Mouse (Mus musculus) stomach, embryonic 15.5 days (tissue): ENCODE measurements around the gene Ccdc188. TPM values are rescaled to one million over a fixed set of nuclear protein-coding genes. Genes with fewer than 3 reads are reported as not detected.
A peak's percentile ranks its signal among the peaks of the same experiment; 100 is the strongest.

Experiments used
- ATAC-seq: fragments of 200-750 bp; cut with Nextera tagmentation; 2 replicates; pipeline ENCODE4 v1.8.0; 2017; ENCODE audit warnings: low read depth, moderate number of reproducible peaks, moderate TSS enrichment; ENCODE audit not compliant: insufficient read depth, low FRiP score
- H3K27ac ChIP-seq: fragments of 300-500 bp; sonication (generic); 2 replicates; pipeline ENCODE4 v1.5.1; 2015; ENCODE audit warnings: mild to moderate bottlenecking, inconsistent platforms
- H3K27me3 ChIP-seq: fragments of 300-500 bp; sonication (generic); replicated peaks from 2 replicates; pipeline ENCODE4 v1.6.1; 2015; ENCODE audit warnings: inconsistent platforms
- H3K36me3 ChIP-seq: fragments of 300-500 bp; sonication (generic); 2 replicates; pipeline ENCODE4 v1.6.1; 2015; ENCODE audit warnings: inconsistent platforms
- H3K4me1 ChIP-seq: fragments of 300-500 bp; sonication (generic); 2 replicates; pipeline ENCODE4 v1.6.1; 2015; ENCODE audit warnings: inconsistent platforms
- H3K4me2 ChIP-seq: fragments of 300-500 bp; sonication (generic); 2 replicates; pipeline ENCODE4 v1.6.1; 2015; ENCODE audit warnings: mild to moderate bottlenecking, inconsistent platforms
- H3K4me3 ChIP-seq: fragments of 300-500 bp; sonication (generic); replicated peaks from 2 replicates; pipeline ENCODE4 v1.5.1; 2015; ENCODE audit warnings: inconsistent platforms
- H3K9ac ChIP-seq: fragments of 300-500 bp; sonication (generic); 2 replicates; pipeline ENCODE4 v1.6.1; 2015; ENCODE audit warnings: inconsistent platforms
- H3K9me3 ChIP-seq: fragments of 300-500 bp; sonication (generic); 2 replicates; pipeline ENCODE4 v1.6.1; 2016; ENCODE audit warnings: inconsistent platforms
- WGBS: fragments of 180-500 bp; shearing (Covaris S2); methylation state at CpG from one replicate; pipeline ENCODE4 v1.1.7; 2015; 5-methylcytosine and 5-hydroxymethylcytosine counted together
- polyA plus RNA-seq: library from polyadenylated mRNA; unstranded; fragments of >200 nt; fragmentation: Nextera tagmentation; extraction: Ambion mirVana; gene quantifications from 2 replicates; pipeline ENCODE4 v1.2.1, GENCODE M21; 2015

Gene Ccdc188
- polyA plus RNA-seq, 1 experiment from 2014 or later: not detected

DNA sequence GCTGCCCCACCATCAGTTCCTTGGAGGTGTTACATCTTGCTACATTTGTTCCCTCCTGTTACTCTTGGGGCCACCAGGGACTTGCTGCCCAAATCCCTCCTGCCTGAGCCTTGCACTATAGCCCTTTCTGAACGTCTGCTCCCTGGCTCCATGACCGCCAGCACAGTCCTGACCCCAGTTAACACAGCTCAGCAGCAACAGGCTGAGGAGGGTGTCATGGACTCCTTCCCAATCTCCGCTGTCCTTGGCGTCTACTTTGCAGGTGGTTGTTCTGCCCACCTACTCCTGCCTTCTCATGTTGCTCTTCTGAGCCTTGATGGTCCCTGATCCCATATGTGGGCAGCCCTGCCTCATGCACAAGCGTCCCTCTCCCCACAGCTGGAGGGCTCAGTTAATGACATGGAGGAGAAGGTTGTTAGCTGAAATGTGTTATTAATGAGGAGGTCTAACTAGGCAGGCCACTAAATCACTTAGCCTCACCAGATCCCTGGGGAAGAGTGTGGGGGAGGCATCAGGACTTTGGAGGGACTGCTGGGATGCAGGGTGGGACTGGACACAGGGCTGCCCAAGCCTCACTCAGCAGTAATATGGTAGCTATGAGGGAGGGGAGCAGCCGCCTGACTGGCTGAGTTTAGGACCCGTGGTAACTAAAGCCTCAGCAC lies 14.1 kb upstream of the Ccdc188 start:
- ATAC-seq: no peak
- H3K27me3 ChIP-seq: no peaks in the 10 kb centered on the region
- H3K27ac ChIP-seq: no peak overlapping the region
- H3K4me3 ChIP-seq: no peak overlapping the region
- H3K4me2 ChIP-seq: no peak overlapping the region
- 0 out of 2 replicates have a peak, but pooled peaks cover 2% of the 10 kb centered on the region for H3K4me1 ChIP-seq
- 55% methylated on average over 7 of the region's 7 CpGs for WGBS
- H3K36me3 ChIP-seq: no peaks in the 10 kb centered on the region
- no peak overlapping the region for H3K9ac ChIP-seq
- H3K9me3 ChIP-seq: no peaks in the 10 kb centered on the region

DNA sequence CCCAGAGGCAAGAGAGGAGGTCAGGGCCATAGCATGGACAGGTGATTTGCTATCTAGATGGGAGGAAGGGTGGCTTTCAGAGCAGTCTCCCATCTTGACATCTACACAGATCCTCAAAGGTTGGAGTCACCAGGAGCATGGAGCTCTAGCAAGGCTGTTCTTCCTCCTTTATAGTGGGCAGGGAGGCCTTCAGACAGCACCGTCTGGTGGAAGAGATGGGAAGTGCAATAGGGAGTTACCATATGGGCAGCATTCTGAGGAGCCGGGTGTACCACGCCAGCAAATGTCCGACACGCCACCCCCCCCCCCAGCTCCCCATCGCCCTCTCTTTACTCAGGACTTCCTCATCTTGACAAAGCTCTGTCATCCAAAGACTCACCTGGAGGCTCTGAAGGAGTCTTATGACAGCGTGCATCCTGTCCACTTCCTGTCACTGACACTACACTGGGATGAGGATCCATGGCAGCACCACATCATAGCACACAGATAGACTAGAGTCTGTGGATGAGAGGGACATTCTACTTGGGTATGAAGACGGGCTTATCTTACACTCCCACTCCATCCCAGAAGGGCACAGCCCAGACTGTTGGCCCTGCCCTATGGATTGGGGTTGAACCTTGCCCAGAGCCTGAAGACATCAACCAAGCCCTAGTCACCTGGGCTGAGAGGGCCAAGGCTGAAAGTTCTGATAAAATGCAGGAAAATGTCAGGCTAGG lies 6.8 kb upstream of the Ccdc188 start:
- H3K4me1 ChIP-seq: peaks cover 4% of the 10 kb centered on the region; the same call in 1 of the 2 replicates
- H3K36me3 ChIP-seq: no peaks in the 10 kb centered on the region
- no peaks in the 10 kb centered on the region for H3K27me3 ChIP-seq
- H3K9ac ChIP-seq: no peak overlapping the region
- ATAC-seq: no peak
- 19% methylated on average over 8 of the region's 8 CpGs for WGBS
- H3K4me3 ChIP-seq: no peak overlapping the region
- H3K9me3 ChIP-seq: no peaks in the 10 kb centered on the region
- no peak overlapping the region for H3K27ac ChIP-seq
- no peak overlapping the region for H3K4me2 ChIP-seq

DNA sequence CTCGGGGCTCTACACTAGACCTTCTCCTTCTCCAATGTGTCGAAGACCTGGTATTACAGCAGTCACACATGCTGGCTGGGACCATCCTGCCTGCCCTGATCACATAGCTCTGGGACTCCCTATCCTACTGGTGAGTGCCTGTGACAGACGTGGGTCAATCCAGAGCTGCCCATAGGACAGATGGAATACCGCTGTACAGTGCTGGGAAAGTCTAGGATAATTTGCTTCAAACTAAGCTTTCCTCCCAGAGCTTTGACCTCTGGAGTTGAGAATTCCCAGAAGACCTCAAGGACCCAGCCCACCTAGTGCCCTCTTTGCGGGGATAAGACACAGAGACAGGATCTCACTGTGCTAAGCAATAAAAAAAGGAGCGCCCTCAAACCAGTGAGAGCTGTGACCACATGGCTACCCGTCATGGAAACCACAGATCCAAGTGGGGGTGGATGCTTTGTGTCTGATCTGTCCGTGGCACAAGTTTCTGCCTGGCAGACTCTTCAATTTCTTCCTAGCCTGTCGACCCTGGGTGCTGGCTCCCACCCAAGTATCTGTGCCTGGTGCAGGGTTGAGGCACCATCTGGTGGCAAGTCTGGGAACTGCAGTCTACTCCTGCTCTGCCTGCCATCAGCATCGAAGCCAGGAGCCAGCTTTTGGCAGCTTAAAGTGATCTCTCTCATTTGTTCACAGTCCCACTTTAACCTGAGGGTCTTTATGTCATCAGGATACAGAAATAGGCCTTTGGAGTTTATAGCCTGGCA lies 6.1 kb upstream of the Ccdc188 start:
- WGBS: 42% methylated on average over 10 of the region's 10 CpGs
- no peaks in the 10 kb centered on the region for H3K9me3 ChIP-seq
- H3K36me3 ChIP-seq: no peaks in the 10 kb centered on the region
- no peak overlapping the region for H3K4me3 ChIP-seq
- no peak overlapping the region for H3K9ac ChIP-seq
- H3K27ac ChIP-seq: no peak overlapping the region
- peaks cover 4% of the 10 kb centered on the region; the same call in 1 of the 2 replicates for H3K4me1 ChIP-seq
- H3K4me2 ChIP-seq: no peak overlapping the region
- H3K27me3 ChIP-seq: no peaks in the 10 kb centered on the region
- 0 out of 2 replicates have a peak, but pooled peaks have one; percentile 11 for ATAC-seq

DNA sequence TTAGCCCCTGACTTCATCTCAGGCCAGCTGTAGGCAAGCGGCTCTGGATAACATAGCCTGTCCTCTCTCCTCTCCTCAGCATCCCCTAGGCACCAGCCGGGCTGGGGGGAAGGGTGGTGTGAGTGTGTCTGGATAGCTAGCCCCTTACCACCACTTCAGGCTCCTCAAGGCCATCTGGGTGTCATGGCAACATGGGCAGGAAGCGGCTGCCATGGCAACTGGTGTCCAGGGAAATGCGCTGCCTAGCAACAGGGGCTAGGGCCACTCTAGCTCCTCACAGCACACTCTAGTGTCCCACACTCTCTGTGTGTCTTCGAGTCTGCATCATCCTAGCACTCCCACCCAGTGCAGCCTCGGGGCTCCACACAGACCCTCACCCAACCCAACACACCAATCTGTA lies 4.0 kb upstream of the Ccdc188 start:
- ATAC-seq: 0 out of 2 replicates have a peak, but pooled peaks have one; percentile 17
- H3K4me3 ChIP-seq: no peak overlapping the region

DNA sequence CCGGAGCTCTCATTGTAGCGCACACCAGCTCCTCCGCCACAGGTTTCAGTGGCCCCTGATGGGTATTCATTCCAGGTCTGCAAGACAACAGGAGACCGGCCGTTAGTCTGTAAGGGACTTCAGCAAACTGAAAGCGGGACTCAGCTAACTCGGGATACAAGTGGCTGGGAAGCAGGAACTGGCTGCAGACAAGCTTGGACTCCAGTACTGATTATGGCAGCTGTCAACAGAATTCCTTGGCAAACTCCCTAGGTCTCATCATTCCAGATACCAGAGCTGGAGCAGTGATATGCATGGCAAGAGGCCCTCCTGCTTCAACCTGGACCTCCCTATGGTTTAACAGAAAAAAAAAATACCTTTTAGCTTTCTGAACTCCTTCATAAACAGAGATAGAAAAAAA lies 2.8 kb upstream of the Ccdc188 start:
- no peak overlapping the region for H3K9ac ChIP-seq
- ATAC-seq: no peak
- 85% methylated on average over 7 of the region's 7 CpGs for WGBS

More for the DNA sequence above, 4.0 kb upstream of the Ccdc188 start:
- Histone ChIP-seq H3K9me3 (no peaks in the 10 kb centered on the region), H3K27ac (no peak overlapping the region), H3K36me3 (no peaks in the 10 kb centered on the region), H3K9ac (no peak overlapping the region), H3K4me2 (no peak overlapping the region), H3K4me1 (peaks cover 4% of the 10 kb centered on the region; the same call in 1 of the 2 replicates), H3K27me3 (no peaks in the 10 kb centered on the region)
- 49% methylated on average over 6 of the region's 6 CpGs for WGBS

DNA sequence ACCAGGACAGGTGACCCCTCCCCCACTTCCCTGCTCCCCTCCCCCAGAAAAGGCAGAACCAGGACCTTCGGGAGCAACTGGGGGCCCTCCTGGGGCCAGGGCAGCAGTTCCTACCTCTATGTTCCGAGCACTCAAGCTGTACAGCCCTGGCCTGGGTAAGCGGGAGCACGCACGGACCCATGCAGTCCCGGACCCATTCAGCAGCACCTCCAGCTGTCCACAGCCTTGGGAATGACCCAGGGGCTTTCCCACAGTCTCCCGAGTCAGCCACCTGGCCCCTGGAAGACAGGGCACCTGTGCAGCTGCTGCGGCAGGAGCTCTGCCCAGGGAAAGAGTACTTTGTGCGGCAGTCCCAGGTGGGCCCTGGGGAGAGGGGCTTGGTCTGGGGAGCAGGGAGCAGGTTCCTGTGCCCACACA lies 909 bp downstream of the Ccdc188 start:
- Histone ChIP-seq H3K27ac (no peak overlapping the region), H3K27me3 (no peaks in the 10 kb centered on the region), H3K36me3 (peaks cover 12% of the 10 kb centered on the region; the same call in 1 of the 2 replicates), H3K9ac (no peak overlapping the region), H3K4me2 (no peak overlapping the region), H3K4me3 (no peak overlapping the region), H3K4me1 (peaks cover 10% of the 10 kb centered on the region), H3K9me3 (no peaks in the 10 kb centered on the region)
- WGBS: 71% methylated on average over 9 of the region's 9 CpGs
- ATAC-seq: no peak

More for the DNA sequence above, 2.8 kb upstream of the Ccdc188 start:
- H3K4me3 ChIP-seq: no peak overlapping the region
- no peaks in the 10 kb centered on the region for H3K9me3 ChIP-seq
- H3K4me2 ChIP-seq: no peak overlapping the region
- H3K36me3 ChIP-seq: no peaks in the 10 kb centered on the region
- H3K4me1 ChIP-seq: peaks cover 6% of the 10 kb centered on the region
- H3K27me3 ChIP-seq: no peaks in the 10 kb centered on the region
- no peak overlapping the region for H3K27ac ChIP-seq

DNA sequence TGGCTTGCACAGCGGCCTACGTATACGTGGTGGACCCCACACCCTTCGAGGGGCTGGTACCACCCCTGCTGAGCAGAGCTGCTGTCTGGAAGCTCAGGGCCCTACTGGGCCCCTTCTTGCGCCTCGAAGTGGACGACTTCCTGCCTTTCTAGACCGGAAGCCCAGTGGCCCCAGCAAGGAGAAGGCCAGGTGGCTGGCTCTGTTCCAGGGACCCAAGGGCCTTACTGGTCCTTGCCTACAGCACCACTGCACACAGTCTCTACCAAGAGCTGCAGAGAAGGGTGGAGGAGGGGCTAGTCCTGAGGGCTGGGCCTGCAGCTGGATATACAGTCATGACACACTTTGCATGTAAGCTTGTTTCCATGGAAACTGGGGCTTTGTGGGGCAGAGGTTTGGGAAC lies 2.3 kb downstream of the Ccdc188 start:
- 0 out of 2 replicates have a peak overlapping the region, but pooled peaks have one; percentile 16 for H3K27ac ChIP-seq
- H3K9ac ChIP-seq: no peak overlapping the region
- H3K27me3 ChIP-seq: no peaks in the 10 kb centered on the region
- ATAC-seq: peak; percentile 71; the same call in 1 of the 2 replicates
- H3K4me3 ChIP-seq: no peak overlapping the region
- H3K4me2 ChIP-seq: no peak overlapping the region
- H3K9me3 ChIP-seq: no peaks in the 10 kb centered on the region
- H3K4me1 ChIP-seq: peaks cover 10% of the 10 kb centered on the region
- 32% methylated on average over 8 of the region's 8 CpGs for WGBS
- H3K36me3 ChIP-seq: peaks cover 25% of the 10 kb centered on the region

DNA sequence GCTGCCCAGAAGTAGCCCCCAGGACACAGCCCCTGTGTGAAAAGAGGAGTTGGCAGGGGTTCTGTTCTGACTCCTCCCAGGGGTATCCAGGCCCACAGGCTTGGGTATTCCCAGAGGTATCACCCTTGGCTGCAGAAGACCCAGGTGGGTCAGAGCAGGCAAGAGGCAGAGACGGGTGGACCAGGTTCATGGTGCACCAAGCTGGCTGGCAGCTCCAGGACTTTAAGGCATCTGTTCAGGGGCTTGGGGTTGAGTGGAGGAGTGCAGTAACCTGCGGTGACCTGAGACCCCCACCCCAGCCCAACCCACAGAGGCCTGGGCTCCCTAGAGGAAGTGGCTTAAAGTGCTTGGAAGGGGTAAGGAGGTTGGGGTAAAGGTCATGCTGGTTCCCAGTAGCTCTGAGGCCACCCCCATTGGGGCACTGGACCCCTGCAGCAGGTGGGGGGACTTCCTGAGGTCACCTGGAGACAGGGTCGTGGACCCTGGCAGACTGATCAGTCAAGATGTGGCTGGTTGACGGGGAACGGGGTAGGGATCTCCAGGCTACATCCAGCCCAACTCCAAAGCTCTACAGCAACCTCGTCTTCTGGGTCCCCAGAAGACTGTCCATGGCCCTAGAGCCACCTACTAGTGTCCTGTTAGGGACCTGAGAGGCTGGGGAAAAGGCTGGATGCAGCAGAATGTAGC lies 3.3 kb downstream of the Ccdc188 start:
- WGBS: 76% methylated on average over 6 of the region's 6 CpGs
- no peak for ATAC-seq

DNA sequence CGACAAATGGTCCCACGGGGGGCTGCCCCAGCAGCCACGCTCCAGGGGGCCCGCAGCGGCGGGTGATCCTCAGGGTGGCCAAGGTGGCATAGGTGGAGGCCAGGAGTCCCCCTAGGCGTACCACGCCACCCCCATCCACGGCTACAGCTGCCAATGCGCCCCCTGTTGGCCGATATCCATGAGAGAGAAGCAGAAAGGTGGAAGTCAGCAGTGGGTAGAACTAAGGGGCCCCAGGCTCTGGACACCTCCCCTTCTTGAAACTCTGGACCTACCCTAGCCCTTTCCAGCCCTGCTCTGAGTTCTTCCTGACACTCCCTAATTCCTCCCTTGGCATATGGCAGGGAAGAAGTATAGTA lies 3.8 kb downstream of the Ccdc188 start:
- Histone ChIP-seq H3K9me3 (no peaks in the 10 kb centered on the region), H3K9ac (no peak overlapping the region), H3K4me3 (no peak overlapping the region), H3K36me3 (peaks cover 30% of the 10 kb centered on the region), H3K4me1 (peaks cover 10% of the 10 kb centered on the region), H3K27ac (no peak overlapping the region), H3K4me2 (no peak overlapping the region), H3K27me3 (no peaks in the 10 kb centered on the region)
- 72% methylated on average over 11 of the region's 11 CpGs for WGBS
- no peak for ATAC-seq

More for the DNA sequence above, 3.3 kb downstream of the Ccdc188 start:
- peaks cover 30% of the 10 kb centered on the region for H3K36me3 ChIP-seq
- H3K9ac ChIP-seq: no peak overlapping the region
- H3K4me1 ChIP-seq: peaks cover 10% of the 10 kb centered on the region
- no peak overlapping the region for H3K27ac ChIP-seq
- H3K9me3 ChIP-seq: no peaks in the 10 kb centered on the region
- no peak overlapping the region for H3K4me2 ChIP-seq
- no peak overlapping the region for H3K4me3 ChIP-seq
- no peaks in the 10 kb centered on the region for H3K27me3 ChIP-seq

DNA sequence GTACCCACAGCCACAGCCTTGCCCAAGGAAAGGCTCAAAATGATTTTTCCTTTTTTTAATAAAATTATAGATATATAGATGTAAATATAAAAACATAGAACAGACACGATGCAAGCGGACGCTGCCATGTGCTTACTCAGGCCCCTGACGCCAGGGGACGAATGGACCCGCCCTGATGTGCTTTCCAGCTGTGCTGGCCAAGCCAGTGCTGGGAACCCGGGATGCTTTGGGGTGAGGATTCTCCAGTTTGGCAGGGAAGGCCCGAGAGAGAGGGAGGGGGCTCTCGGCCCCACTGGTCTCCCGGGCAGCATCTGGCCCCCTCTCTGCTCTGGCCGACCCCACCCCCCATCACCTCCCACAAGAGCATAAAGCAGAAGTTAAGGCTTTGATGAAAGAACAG lies 4.5 kb downstream of the Ccdc188 start:
- peaks cover 10% of the 10 kb centered on the region for H3K4me1 ChIP-seq
- ATAC-seq: no peak
- H3K27me3 ChIP-seq: no peaks in the 10 kb centered on the region
- 78% methylated on average over 11 of the region's 11 CpGs for WGBS
- no peak overlapping the region for H3K9ac ChIP-seq
- no peak overlapping the region for H3K27ac ChIP-seq
- peaks cover 32% of the 10 kb centered on the region for H3K36me3 ChIP-seq
- no peaks in the 10 kb centered on the region for H3K9me3 ChIP-seq
- H3K4me3 ChIP-seq: no peak overlapping the region
- H3K4me2 ChIP-seq: no peak overlapping the region

DNA sequence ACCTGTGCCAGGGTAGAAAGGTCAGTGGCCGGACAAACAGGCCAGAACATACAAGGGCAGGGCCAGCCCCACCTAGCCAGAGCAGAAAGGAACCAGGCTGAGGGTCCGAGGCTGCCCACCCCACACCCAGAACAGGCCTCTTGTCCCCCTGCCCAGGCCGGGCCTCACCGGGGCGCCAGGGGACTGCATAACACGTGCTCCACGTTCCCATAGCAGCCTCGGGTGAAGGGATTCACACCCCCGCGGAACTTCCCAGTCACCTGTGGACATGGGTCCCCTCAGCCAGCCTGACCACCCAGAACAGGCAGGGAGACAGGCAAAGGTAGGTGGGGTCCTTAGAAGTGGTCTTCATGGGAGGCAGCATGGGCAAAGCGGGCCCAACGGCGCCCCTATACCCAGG lies 9.5 kb downstream of the Ccdc188 start:
- Histone ChIP-seq H3K27me3 (no peaks in the 10 kb centered on the region), H3K27ac (no peak overlapping the region), H3K4me3 (no peak overlapping the region), H3K4me2 (no peak overlapping the region), H3K9ac (no peak overlapping the region), H3K36me3 (peaks cover 36% of the 10 kb centered on the region), H3K9me3 (no peaks in the 10 kb centered on the region), H3K4me1 (peaks cover 20% of the 10 kb centered on the region)
- no peak for ATAC-seq
- 92% methylated on average over 13 of the region's 13 CpGs for WGBS
